Mouse (Mus musculus) embryonic facial prominence, embryonic 12.5 days (tissue): ENCODE results near the gene Cyp27b1. TPM values are rescaled to one million over a fixed set of nuclear protein-coding genes. Genes with fewer than 3 reads are reported as not detected.

Experiments
- ATAC-seq: fragments of 200-750 bp; cut with Nextera tagmentation; 2 replicates; pipeline ENCODE4 v1.8.0; 2017; ENCODE audit not compliant: insufficient number of reproducible peaks, insufficient read depth, low FRiP score, low TSS enrichment
- H3K27ac ChIP-seq: fragments of 300-500 bp; sonication (generic); 2 replicates; pipeline ENCODE4 v1.5.1; 2016; ENCODE audit warnings: mild to moderate bottlenecking
- H3K27me3 ChIP-seq: fragments of 300-500 bp; sonication (generic); 2 replicates; pipeline ENCODE4 v1.6.1; 2016; ENCODE audit warnings: mild to moderate bottlenecking, moderate library complexity
- H3K36me3 ChIP-seq: fragments of 300-500 bp; sonication (generic); 2 replicates; pipeline ENCODE4 v1.6.1; 2016; ENCODE audit warnings: mild to moderate bottlenecking
- H3K4me1 ChIP-seq: fragments of 300-500 bp; sonication (generic); 2 replicates; pipeline ENCODE4 v1.6.1; 2016
- H3K4me2 ChIP-seq: fragments of 300-500 bp; sonication (generic); replicated peaks from 2 replicates; pipeline ENCODE4 v1.6.1; 2016; ENCODE audit warnings: mild to moderate bottlenecking, moderate library complexity
- H3K4me3 ChIP-seq: fragments of 300-500 bp; sonication (generic); 2 replicates; pipeline ENCODE4 v1.5.1; 2016; ENCODE audit warnings: mild to moderate bottlenecking
- H3K9ac ChIP-seq: fragments of 300-500 bp; sonication (generic); 2 replicates; pipeline ENCODE4 v1.6.1; 2016; ENCODE audit warnings: mild to moderate bottlenecking, moderate library complexity
- H3K9me3 ChIP-seq: fragments of 300-500 bp; sonication (generic); 2 replicates; pipeline ENCODE4 v1.6.1; 2016; ENCODE audit warnings: mild to moderate bottlenecking, moderate library complexity
- WGBS: fragments of 180-500 bp; shearing (Covaris S2); methylation state at CpG from one replicate; pipeline ENCODE4 v1.1.7; 2016; 5-methylcytosine and 5-hydroxymethylcytosine counted together
- polyA plus RNA-seq: library from polyadenylated mRNA; unstranded; fragments of >200 nt; fragmentation: Nextera tagmentation; extraction: Ambion mirVana; gene quantifications from 2 replicates; pipeline ENCODE4 v1.2.1, GENCODE M21; 2016

The Cyp27b1 gene
- polyA plus RNA-seq, 1 experiment from 2014 or later, result 0.10 TPM

- H3K4me2 ChIP-seq, result peak overlapping the region; percentile 99
- 3% methylated on average over 48 of the region's 48 CpGs for WGBS
- no peaks in the 10 kb centered on the region for H3K36me3 ChIP-seq
- H3K27me3 ChIP-seq, result peaks cover 90% of the 10 kb centered on the region
- no peak overlapping the region for H3K27ac ChIP-seq
- H3K9ac ChIP-seq, result peak overlapping the region; percentile 40; the same call in 1 of the 2 replicates
- H3K9me3 ChIP-seq, result no peaks in the 10 kb centered on the region
- peak overlapping the region; percentile 62 for H3K4me3 ChIP-seq
- ATAC-seq, result no peak
- H3K4me1 ChIP-seq, result peaks cover 30% of the 10 kb centered on the region
These were observed 33.1 kb downstream of the Cyp27b1 start for GRCm38 (mm10) chr10:127080901-127081780.

GRCm38 (mm10) chr10:127081996-127082620 is 34.1 kb downstream of the Cyp27b1 start:
- WGBS, result 25% methylated on average over 8 of the region's 8 CpGs
- Histone ChIP-seq H3K9me3 (no peaks in the 10 kb centered on the region), H3K4me3 (peak overlapping the region; percentile 22; the same call in 1 of the 2 replicates), H3K9ac (no peak overlapping the region), H3K4me2 (peak overlapping the region; percentile 99; the same call in 1 of the 2 replicates), H3K27me3 (peaks cover 89% of the 10 kb centered on the region), H3K27ac (no peak overlapping the region), H3K4me1 (peaks cover 30% of the 10 kb centered on the region), H3K36me3 (no peaks in the 10 kb centered on the region)
- peak; percentile 17; the same call in 1 of the 2 replicates for ATAC-seq

GRCm38 (mm10) chr10:127083292-127083914 is 35.4 kb downstream of the Cyp27b1 start:
- no peaks in the 10 kb centered on the region for H3K36me3 ChIP-seq
- no peak overlapping the region for H3K27ac ChIP-seq
- no peaks in the 10 kb centered on the region for H3K9me3 ChIP-seq
- no peak overlapping the region for H3K9ac ChIP-seq
- no peak overlapping the region for H3K4me2 ChIP-seq
- no peak for ATAC-seq
- H3K4me1 ChIP-seq, result peaks cover 24% of the 10 kb centered on the region
- WGBS, result 22% methylated on average over 8 of the region's 8 CpGs
- no peak overlapping the region for H3K4me3 ChIP-seq
- H3K27me3 ChIP-seq, result peaks cover 90% of the 10 kb centered on the region

- Histone ChIP-seq H3K4me3 (no peak overlapping the region), H3K9me3 (no peaks in the 10 kb centered on the region), H3K4me1 (peaks cover 24% of the 10 kb centered on the region), H3K27ac (no peak overlapping the region), H3K36me3 (no peaks in the 10 kb centered on the region), H3K27me3 (peaks cover 90% of the 10 kb centered on the region), H3K9ac (no peak overlapping the region), H3K4me2 (no peak overlapping the region)
- ATAC-seq, result no peak
- 58% methylated on average over 5 of the region's 5 CpGs for WGBS
These were observed 35.9 kb downstream of the Cyp27b1 start for GRCm38 (mm10) chr10:127083915-127084306.

GRCm38 (mm10) chr10:127085052-127085451 is 37.0 kb downstream of the Cyp27b1 start:
- 78% methylated on average over 9 of the region's 9 CpGs for WGBS
- ATAC-seq, result no peak
- Histone ChIP-seq H3K9ac (no peak overlapping the region), H3K27me3 (peaks cover 91% of the 10 kb centered on the region), H3K4me3 (no peak overlapping the region), H3K4me1 (peaks cover 14% of the 10 kb centered on the region), H3K9me3 (no peaks in the 10 kb centered on the region), H3K27ac (no peak overlapping the region), H3K36me3 (no peaks in the 10 kb centered on the region), H3K4me2 (no peak overlapping the region)

- H3K9ac ChIP-seq, result no peak overlapping the region
- H3K36me3 ChIP-seq, result no peaks in the 10 kb centered on the region
- peaks cover 15% of the 10 kb centered on the region for H3K4me1 ChIP-seq
- no peak for ATAC-seq
- H3K9me3 ChIP-seq, result no peaks in the 10 kb centered on the region
- no peak overlapping the region for H3K4me3 ChIP-seq
- peaks cover 91% of the 10 kb centered on the region for H3K27me3 ChIP-seq
- no peak overlapping the region for H3K4me2 ChIP-seq
- 74% methylated on average over 6 of the region's 6 CpGs for WGBS
- H3K27ac ChIP-seq, result no peak overlapping the region
These were observed 37.6 kb downstream of the Cyp27b1 start for GRCm38 (mm10) chr10:127085633-127086032.

GRCm38 (mm10) chr10:127090560-127091411 is 42.7 kb downstream of the Cyp27b1 start:
- Histone ChIP-seq H3K4me3 (peak overlapping the region; percentile 26), H3K27ac (no peak overlapping the region), H3K9me3 (no peaks in the 10 kb centered on the region), H3K4me2 (peak overlapping the region; percentile 30), H3K36me3 (peaks cover 4% of the 10 kb centered on the region; the same call in 1 of the 2 replicates), H3K4me1 (peaks cover 19% of the 10 kb centered on the region), H3K9ac (no peak overlapping the region), H3K27me3 (peaks cover 77% of the 10 kb centered on the region)
- no peak for ATAC-seq
- 8% methylated on average over 57 of the region's 57 CpGs for WGBS

- 8% methylated on average over 46 of the region's 51 CpGs for WGBS
- Histone ChIP-seq H3K4me1 (peaks cover 19% of the 10 kb centered on the region), H3K36me3 (peaks cover 14% of the 10 kb centered on the region; the same call in 1 of the 2 replicates), H3K4me2 (peak overlapping the region; percentile 30), H3K27ac (no peak overlapping the region), H3K9me3 (no peaks in the 10 kb centered on the region), H3K9ac (no peak overlapping the region), H3K4me3 (peak overlapping the region; percentile 26), H3K27me3 (peaks cover 72% of the 10 kb centered on the region)
- ATAC-seq, result peak; percentile 17; the same call in 1 of the 2 replicates
These were observed 43.7 kb downstream of the Cyp27b1 start for GRCm38 (mm10) chr10:127091507-127092396.

- no peaks in the 10 kb centered on the region for H3K9me3 ChIP-seq
- peaks cover 62% of the 10 kb centered on the region for H3K27me3 ChIP-seq
- H3K9ac ChIP-seq, result no peak overlapping the region
- H3K4me1 ChIP-seq, result peaks cover 19% of the 10 kb centered on the region
- peaks cover 21% of the 10 kb centered on the region for H3K36me3 ChIP-seq
- no peak for ATAC-seq
- H3K27ac ChIP-seq, result no peak overlapping the region
- 53% methylated on average over 4 of the region's 4 CpGs for WGBS
- H3K4me2 ChIP-seq, result no peak overlapping the region
- no peak overlapping the region for H3K4me3 ChIP-seq
These were observed 44.7 kb downstream of the Cyp27b1 start for GRCm38 (mm10) chr10:127092742-127093141.

GRCm38 (mm10) chr10:127094382-127094802 is 46.3 kb downstream of the Cyp27b1 start:
- H3K4me1 ChIP-seq, result peaks cover 19% of the 10 kb centered on the region
- WGBS, result 41% methylated on average over 7 of the region's 7 CpGs
- H3K27ac ChIP-seq, result no peak overlapping the region
- peaks cover 37% of the 10 kb centered on the region for H3K36me3 ChIP-seq
- no peak for ATAC-seq
- peaks cover 46% of the 10 kb centered on the region for H3K27me3 ChIP-seq
- H3K4me3 ChIP-seq, result no peak overlapping the region
- H3K9ac ChIP-seq, result no peak overlapping the region
- H3K4me2 ChIP-seq, result no peak overlapping the region
- no peaks in the 10 kb centered on the region for H3K9me3 ChIP-seq
